Mouse (Mus musculus) stomach, embryonic 14.5 days (tissue): Measurements from ENCODE around the gene 1700029P11Rik. TPM values are rescaled to one million over a fixed set of nuclear protein-coding genes. Genes with fewer than 3 reads are reported as not detected.

Source experiments
- ATAC-seq: fragments of 200-750 bp; cut with Nextera tagmentation; 2 replicates; pipeline ENCODE4 v1.8.0; 2017; ENCODE audit warnings: low read depth, moderate TSS enrichment; ENCODE audit not compliant: insufficient number of reproducible peaks, insufficient read depth, low FRiP score
- H3K27ac ChIP-seq: fragments of 300-500 bp; sonication (generic); 2 replicates; pipeline ENCODE4 v1.5.1; 2014; ENCODE audit warnings: mild to moderate bottlenecking, low read length, moderate library complexity, mixed read lengths
- H3K27me3 ChIP-seq: fragments of 300-500 bp; sonication (generic); 2 replicates; pipeline ENCODE4 v1.6.1; 2014; ENCODE audit warnings: low read length, control low read depth, mixed read lengths; ENCODE audit not compliant: control insufficient read depth, insufficient read depth
- H3K36me3 ChIP-seq: fragments of 300-500 bp; sonication (generic); 2 replicates; pipeline ENCODE4 v1.6.1; 2014; ENCODE audit warnings: mild to moderate bottlenecking, control low read depth, low read length, moderate library complexity, mixed read lengths; ENCODE audit not compliant: control insufficient read depth, insufficient read depth
- H3K4me1 ChIP-seq: fragments of 300-500 bp; sonication (generic); 2 replicates; pipeline ENCODE4 v1.6.1; 2014; ENCODE audit warnings: low read length, control low read depth, mixed read lengths; ENCODE audit not compliant: control insufficient read depth, insufficient read depth
- H3K4me2 ChIP-seq: fragments of 300-500 bp; sonication (generic); replicated peaks from 2 replicates; pipeline ENCODE4 v1.6.1; 2014; ENCODE audit warnings: low read depth, low read length, control low read depth
- H3K4me3 ChIP-seq: fragments of 300-500 bp; sonication (generic); 2 replicates; pipeline ENCODE4 v1.5.1; 2014; ENCODE audit warnings: low read depth, low read length, control low read depth
- H3K9ac ChIP-seq: fragments of 300-500 bp; sonication (generic); replicated peaks from 2 replicates; pipeline ENCODE4 v1.6.1; 2014; ENCODE audit warnings: low read depth, mild to moderate bottlenecking, control low read depth, low read length, moderate library complexity, mixed read lengths
- H3K9me3 ChIP-seq: fragments of 300-500 bp; sonication (generic); 2 replicates; pipeline ENCODE4 v1.6.1; 2016; ENCODE audit warnings: low read depth, low read length, control low read depth; ENCODE audit not compliant: control insufficient read depth
- WGBS: fragments of 180-500 bp; shearing (Covaris S2); extraction: QIAGEN DNeasy Blood & Tissue Kit; methylation state at CpG from one replicate; pipeline ENCODE4 v1.1.7; 2014; 5-methylcytosine and 5-hydroxymethylcytosine counted together
- polyA plus RNA-seq: library from polyadenylated mRNA; unstranded; fragments of >200 nt; fragmentation: Nextera tagmentation; extraction: Ambion mirVana; gene quantifications from 2 replicates; pipeline ENCODE4 v1.2.1, GENCODE M21; 2014

The 1700029P11Rik gene
- polyA plus RNA-seq, 1 experiment from 2014 or later = not detected

DNA sequence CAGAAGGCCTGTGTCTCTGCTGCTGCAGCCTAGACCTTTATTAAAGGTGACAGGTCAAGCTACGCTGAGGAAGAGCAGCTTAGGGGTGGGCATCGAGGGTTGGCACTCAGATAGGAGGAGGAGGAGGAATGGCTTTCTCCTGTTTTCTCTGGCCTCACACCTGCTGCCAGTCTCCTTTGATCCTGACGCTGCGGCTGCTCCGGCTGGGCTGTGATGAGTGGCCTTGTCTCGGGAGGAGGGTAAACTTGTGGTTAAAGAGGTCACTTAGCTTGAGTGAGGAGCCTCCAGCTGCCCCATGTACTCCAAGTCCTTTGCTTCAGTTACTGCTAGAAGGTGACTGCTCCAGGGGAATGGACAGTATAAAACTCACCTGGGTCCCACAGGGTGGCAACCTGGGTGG is 13.7 kb downstream of the 1700029P11Rik start:
- WGBS = 70% methylated on average over 6 of the region's 6 CpGs
- Histone ChIP-seq H3K4me2 (no peak overlapping the region), H3K9me3 (no peaks in the 10 kb centered on the region), H3K27me3 (no peaks in the 10 kb centered on the region), H3K4me1 (no peaks in the 10 kb centered on the region), H3K9ac (no peak overlapping the region), H3K36me3 (peaks cover 26% of the 10 kb centered on the region), H3K27ac (no peak overlapping the region), H3K4me3 (no peak overlapping the region)
- no peak for ATAC-seq

DNA sequence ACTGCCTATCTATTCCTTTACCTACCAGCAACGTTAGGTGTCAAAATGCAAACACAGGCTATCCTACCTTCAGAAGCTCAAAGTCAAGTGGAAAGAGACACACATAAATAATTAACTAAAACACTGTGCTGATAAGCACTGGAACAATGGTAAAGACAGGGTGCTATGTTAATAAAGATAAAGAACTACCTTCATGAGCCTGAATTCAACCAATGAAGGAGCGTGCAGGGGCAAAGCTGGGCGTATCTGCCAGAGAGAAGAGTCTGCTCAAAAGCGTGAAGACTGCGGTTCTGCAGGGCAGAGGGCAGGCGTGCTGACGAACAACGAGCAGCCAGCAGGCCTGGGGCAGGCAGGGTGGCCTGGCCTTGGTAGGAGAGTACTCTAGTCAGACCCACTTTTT is 23.9 kb downstream of the 1700029P11Rik start:
- Histone ChIP-seq H3K9me3 (no peaks in the 10 kb centered on the region), H3K27ac (no peak overlapping the region), H3K4me3 (no peak overlapping the region), H3K4me2 (no peak overlapping the region), H3K36me3 (peaks cover 8% of the 10 kb centered on the region), H3K9ac (no peak overlapping the region), H3K27me3 (no peaks in the 10 kb centered on the region), H3K4me1 (no peaks in the 10 kb centered on the region)
- WGBS = 82% methylated on average over 8 of the region's 8 CpGs
- no peak for ATAC-seq

GRCm38 (mm10) chr15:82011947-82012346 is 31.6 kb downstream of the 1700029P11Rik start:
- Histone ChIP-seq H3K27me3 (no peaks in the 10 kb centered on the region), H3K4me1 (peaks cover 11% of the 10 kb centered on the region), H3K9ac (no peak overlapping the region), H3K4me3 (no peak overlapping the region), H3K36me3 (no peaks in the 10 kb centered on the region; the same call in none of the 2 replicates), H3K27ac (no peak overlapping the region), H3K4me2 (no peak overlapping the region), H3K9me3 (no peaks in the 10 kb centered on the region)
- WGBS = 81% methylated on average over 6 of the region's 6 CpGs
- ATAC-seq = no peak

GRCm38 (mm10) chr15:82014745-82015391 is 34.5 kb downstream of the 1700029P11Rik start:
- Histone ChIP-seq H3K36me3 (peaks cover 8% of the 10 kb centered on the region), H3K9me3 (no peaks in the 10 kb centered on the region), H3K9ac (peak overlapping the region; percentile 86), H3K4me3 (peak overlapping the region; percentile 96), H3K27me3 (no peaks in the 10 kb centered on the region), H3K27ac (no peak overlapping the region), H3K4me2 (peak overlapping the region; percentile 97), H3K4me1 (peaks cover 13% of the 10 kb centered on the region)
- ATAC-seq = no peak
- whole genome bisulfite sequencing = 20% methylated on average over 9 of the region's 9 CpGs

GRCm38 (mm10) chr15:82015392-82016100 is 35.2 kb downstream of the 1700029P11Rik start:
- Histone ChIP-seq H3K27me3 (no peaks in the 10 kb centered on the region), H3K4me1 (peaks cover 13% of the 10 kb centered on the region), H3K4me3 (peak overlapping the region; percentile 96), H3K4me2 (peak overlapping the region; percentile 97), H3K9me3 (no peaks in the 10 kb centered on the region), H3K27ac (peak overlapping the region; percentile 76), H3K9ac (peak overlapping the region; percentile 86), H3K36me3 (peaks cover 10% of the 10 kb centered on the region)
- WGBS = 1% methylated on average over 39 of the region's 39 CpGs
- 0 out of 2 replicates have a peak, but pooled peaks have one; percentile 9 for ATAC-seq

GRCm38 (mm10) chr15:82016101-82016808 is 35.9 kb downstream of the 1700029P11Rik start:
- Histone ChIP-seq H3K4me2 (peak overlapping the region; percentile 97), H3K27ac (peak overlapping the region; percentile 76), H3K9me3 (no peaks in the 10 kb centered on the region), H3K4me1 (peaks cover 13% of the 10 kb centered on the region), H3K4me3 (peak overlapping the region; percentile 96), H3K9ac (peak overlapping the region; percentile 86), H3K27me3 (no peaks in the 10 kb centered on the region), H3K36me3 (peaks cover 10% of the 10 kb centered on the region)
- under 1% methylated on average over 53 of the region's 53 CpGs for WGBS
- ATAC-seq = peak; percentile 97

DNA sequence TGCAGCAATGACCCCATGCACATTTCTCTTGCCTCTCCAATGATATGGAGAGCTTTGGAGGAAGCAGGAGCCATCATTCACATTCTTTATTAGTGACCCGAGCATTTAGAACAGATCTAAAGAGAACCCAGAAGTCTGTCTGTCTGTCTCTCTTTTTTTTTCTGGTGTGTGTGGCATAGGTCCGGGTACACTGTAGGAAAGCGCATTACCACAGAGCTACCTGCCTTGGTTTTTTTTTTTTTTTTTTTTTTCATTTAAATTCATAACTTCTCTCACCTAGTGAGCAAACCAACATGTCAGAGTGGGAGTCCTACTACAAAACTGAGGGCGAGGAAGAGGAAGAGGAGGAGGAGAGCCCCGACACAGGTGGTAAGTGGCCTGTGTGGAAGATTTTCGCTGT is 36.5 kb downstream of the 1700029P11Rik start:
- peak overlapping the region; percentile 59 for H3K9ac ChIP-seq
- no peaks in the 10 kb centered on the region for H3K27me3 ChIP-seq
- H3K9me3 ChIP-seq = no peaks in the 10 kb centered on the region
- H3K36me3 ChIP-seq = peaks cover 14% of the 10 kb centered on the region
- 27% methylated on average over 6 of the region's 6 CpGs for WGBS
- peaks cover 13% of the 10 kb centered on the region for H3K4me1 ChIP-seq
- no peak for ATAC-seq
- peak overlapping the region; percentile 59; the same call in 1 of the 2 replicates for H3K27ac ChIP-seq
- peak overlapping the region; percentile 70 for H3K4me2 ChIP-seq
- H3K4me3 ChIP-seq = peak overlapping the region; percentile 96

- Histone ChIP-seq H3K36me3 (peaks cover 20% of the 10 kb centered on the region), H3K4me1 (peaks cover 13% of the 10 kb centered on the region), H3K27ac (no peak overlapping the region), H3K9ac (no peak overlapping the region), H3K27me3 (no peaks in the 10 kb centered on the region), H3K4me3 (no peak overlapping the region), H3K9me3 (no peaks in the 10 kb centered on the region), H3K4me2 (no peak overlapping the region)
- 75% methylated on average over 4 of the region's 4 CpGs for WGBS
- ATAC-seq = no peak
Measured at GRCm38 (mm10) chr15:82017461-82017860, 37.1 kb downstream of the 1700029P11Rik start.
